In the genomic region with DNA sequence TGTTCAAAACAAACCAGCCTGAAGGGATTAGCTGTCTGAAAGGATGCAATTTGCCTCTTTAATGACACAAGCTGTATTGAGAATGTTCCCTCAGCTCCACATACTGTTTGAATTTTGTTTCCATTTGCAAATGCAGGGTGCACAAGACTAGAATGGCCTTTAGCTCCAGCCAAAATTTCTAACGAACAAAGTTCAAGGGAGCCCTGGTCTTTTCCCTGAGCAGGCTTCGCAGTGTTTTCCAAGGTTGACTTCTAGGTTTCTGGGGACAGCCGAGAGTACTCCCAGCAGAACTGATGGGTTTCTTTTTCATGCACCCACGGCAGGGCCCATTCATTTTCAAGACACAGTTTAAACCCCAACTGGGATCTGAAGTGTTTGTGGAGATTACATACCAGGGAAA, we compare ENCODE assay signal across 19 mouse cellular contexts.
DNase-seq lines count a peak whose midpoint lies in the region; ATAC-seq lines count a peak whose summit lies in the region.
"Had no signal": no experiment of that assay in that cellular context is flagged by ENCODE, and none has a peak within 500 bp of the region (broad histone marks: within the 10 kb centered on the region; RNA-seq: fewer than 3 reads in every experiment).

No protein-coding gene starts in this region.

- H3K27me3 ChIP-seq in forebrain, embryonic 14.5 days (replicated peaks; ENCODE audit: control insufficient read depth, insufficient read depth, low read length): no peaks in the 10 kb centered on the region
- no peaks in the 10 kb centered on the region for H3K27me3 ChIP-seq in forebrain, embryonic 12.5 days
- H3K27me3 ChIP-seq: embryonic facial prominence, embryonic 13.5 days; forebrain, embryonic 13.5 days; heart, embryonic 13.5 days had no signal

- H3K4me2 ChIP-seq in forebrain, embryonic 14.5 days (ENCODE audit: low read length): no peak overlapping the region
- H3K4me2 ChIP-seq in forebrain, embryonic 12.5 days: no peak overlapping the region
- H3K4me2 ChIP-seq: embryonic facial prominence, embryonic 13.5 days; forebrain, embryonic 13.5 days; heart, embryonic 13.5 days had no signal

- no peaks in the 10 kb centered on the region for H3K4me1 ChIP-seq in forebrain, embryonic 14.5 days (ENCODE audit: control insufficient read depth, insufficient read depth, low read length)
- no peaks in the 10 kb centered on the region for H3K4me1 ChIP-seq in forebrain, embryonic 12.5 days
- H3K4me1 ChIP-seq: embryonic facial prominence, embryonic 13.5 days; forebrain, embryonic 13.5 days; heart, embryonic 13.5 days had no signal

- H3K9ac ChIP-seq in forebrain, embryonic 14.5 days (ENCODE audit: low read length): no peak overlapping the region
- H3K9ac ChIP-seq in forebrain, embryonic 12.5 days: no peak overlapping the region
- H3K9ac ChIP-seq: embryonic facial prominence, embryonic 13.5 days; forebrain, embryonic 13.5 days; heart, embryonic 13.5 days had no signal

- no peak overlapping the region for H3K27ac ChIP-seq in forebrain, embryonic 14.5 days (ENCODE audit: low read depth, low read length)
- H3K27ac ChIP-seq in forebrain, embryonic 12.5 days: no peak overlapping the region
- H3K27ac ChIP-seq: embryonic facial prominence, embryonic 13.5 days; forebrain, embryonic 13.5 days; gastrocnemius, adult 2 months; heart, embryonic 13.5 days had no signal

- WGBS in forebrain, embryonic 14.5 days: 43% methylated on average over 4 of the region's 4 CpGs
- WGBS in forebrain, embryonic 12.5 days: 44% methylated on average over 4 of the region's 4 CpGs

- no peaks in the 10 kb centered on the region for H3K9me3 ChIP-seq in forebrain, embryonic 14.5 days (replicated peaks; ENCODE audit: control insufficient read depth, low read length)
- no peaks in the 10 kb centered on the region for H3K9me3 ChIP-seq in forebrain, embryonic 12.5 days
- H3K9me3 ChIP-seq: embryonic facial prominence, embryonic 13.5 days; forebrain, embryonic 13.5 days; heart, embryonic 13.5 days had no signal

- ATAC-seq in forebrain, embryonic 14.5 days: no peak
- no peak for ATAC-seq in forebrain, embryonic 12.5 days (ENCODE audit: low FRiP score)
- no peak for ATAC-seq in CD4-positive, CD25-positive, alpha-beta regulatory T cell, adult 4 months
- ATAC-seq: forebrain, embryonic 13.5 days; hindbrain, embryonic 16.5 days; inflammation-experienced regulatory T-cells, adult 6 months had no signal

- H3K4me3 ChIP-seq in forebrain, embryonic 14.5 days (ENCODE audit: low read depth, low read length): no peak overlapping the region
- no peak overlapping the region for H3K4me3 ChIP-seq in forebrain, embryonic 12.5 days (replicated peaks)
- H3K4me3 ChIP-seq: embryonic facial prominence, embryonic 13.5 days; forebrain, embryonic 13.5 days; gastrocnemius, adult 2 months; heart, embryonic 13.5 days had no signal

- H3K36me3 ChIP-seq in forebrain, embryonic 14.5 days (ENCODE audit: control insufficient read depth, insufficient read depth, low read length): no peaks in the 10 kb centered on the region
- H3K36me3 ChIP-seq in forebrain, embryonic 12.5 days (replicated peaks): no peaks in the 10 kb centered on the region
- H3K36me3 ChIP-seq: embryonic facial prominence, embryonic 13.5 days; heart, embryonic 13.5 days had no signal

- peak; percentile 13 for DNase-seq in forebrain, embryonic 14.5 days (ENCODE audit: low spot score)
- peak; percentile 30 for DNase-seq in adrenal gland, adult 8-10 months
- DNase-seq in adrenal gland, postnatal 25 days: peak; percentile 2
- no peak for DNase-seq in urinary bladder, postnatal 14 days (ENCODE audit: low spot score)
- DNase-seq: cerebellum, adult 18-20 months; cerebellum, adult 9-11 months; cerebellum, postnatal 36 days; gastrocnemius, adult 2 months; gastrocnemius, postnatal 25 days; heart, adult 11 months; heart, postnatal 36 days; kidney, adult 18-20 months had no signal
